Mouse (Mus musculus) midbrain, embryonic 12.5 days (tissue): ENCODE results near the gene St3gal5. TPM values are rescaled to one million over a fixed set of nuclear protein-coding genes. Genes with fewer than 3 reads are reported as not detected.
A peak's percentile ranks its signal among the peaks of the same experiment; 100 is the strongest.

Source experiments
- ATAC-seq: fragments of 200-750 bp; cut with Nextera tagmentation; 2 replicates; pipeline ENCODE4 v1.8.0; 2017; ENCODE audit warnings: low read depth, moderate TSS enrichment, moderate library complexity; ENCODE audit not compliant: low FRiP score
- H3K27ac ChIP-seq: fragments of 300-500 bp; sonication (generic); replicated peaks from 2 replicates; pipeline ENCODE4 v1.5.1; 2016; ENCODE audit warnings: mild to moderate bottlenecking
- H3K27me3 ChIP-seq: fragments of 300-500 bp; sonication (generic); 2 replicates; pipeline ENCODE4 v1.6.1; 2016; ENCODE audit warnings: mild to moderate bottlenecking
- H3K36me3 ChIP-seq: fragments of 300-500 bp; sonication (generic); 2 replicates; pipeline ENCODE4 v1.6.1; 2016
- H3K4me1 ChIP-seq: fragments of 300-500 bp; sonication (generic); 2 replicates; pipeline ENCODE4 v1.6.1; 2016
- H3K4me2 ChIP-seq: fragments of 300-500 bp; sonication (generic); replicated peaks from 2 replicates; pipeline ENCODE4 v1.6.1; 2016; ENCODE audit warnings: mild to moderate bottlenecking, moderate library complexity
- H3K4me3 ChIP-seq: fragments of 300-500 bp; sonication (generic); 2 replicates; pipeline ENCODE4 v1.5.1; 2016; ENCODE audit warnings: mild to moderate bottlenecking
- H3K9ac ChIP-seq: fragments of 300-500 bp; sonication (generic); replicated peaks from 2 replicates; pipeline ENCODE4 v1.6.1; 2016; ENCODE audit warnings: mild to moderate bottlenecking, moderate library complexity
- H3K9me3 ChIP-seq: fragments of 300-500 bp; sonication (generic); 2 replicates; pipeline ENCODE4 v1.6.1; 2016; ENCODE audit warnings: mild to moderate bottlenecking
- WGBS: fragments of 180-500 bp; shearing (Covaris S2); methylation state at CpG from one replicate; pipeline ENCODE4 v1.1.7; 2016; 5-methylcytosine and 5-hydroxymethylcytosine counted together
- polyA plus RNA-seq: library from polyadenylated mRNA; unstranded; fragments of >200 nt; fragmentation: Nextera tagmentation; extraction: Ambion mirVana; gene quantifications from 2 replicates; pipeline ENCODE4 v1.2.1, GENCODE M21; 2016

St3gal5 gene
- polyA plus RNA-seq, 1 experiment from 2014 or later: 41.5 TPM

DNA sequence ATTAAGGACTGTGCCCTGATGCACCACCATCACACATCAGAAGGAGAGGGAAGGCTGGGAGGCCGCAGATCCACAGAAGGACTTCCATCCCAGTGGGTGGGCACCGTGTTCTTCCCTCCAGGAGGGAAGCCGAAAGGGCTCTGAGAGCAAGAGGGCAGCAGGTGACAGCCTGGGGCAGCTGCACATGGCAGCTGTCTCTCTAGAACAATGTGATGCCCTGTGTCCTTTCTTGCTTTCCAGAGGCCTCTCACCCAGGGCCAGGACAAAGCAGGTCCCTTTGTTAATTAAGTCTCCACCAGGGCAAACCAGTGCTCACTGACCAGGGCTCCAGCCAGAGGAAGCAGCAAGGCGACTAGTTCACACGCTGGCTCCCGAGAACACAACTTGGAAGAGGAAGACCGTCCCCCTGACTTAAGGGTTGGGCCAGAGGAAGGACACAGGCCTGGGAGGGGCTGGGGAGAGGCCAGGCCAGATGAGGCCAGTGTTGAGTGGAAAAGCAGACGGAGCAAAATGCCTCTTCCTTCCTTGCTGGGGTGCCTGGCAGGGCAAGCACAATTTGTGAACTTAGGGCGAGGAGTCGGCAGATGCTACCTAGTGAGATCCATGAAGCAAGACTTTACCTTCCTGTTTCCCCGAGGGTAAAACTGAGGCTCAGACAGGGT is 103.3 kb downstream of the St3gal5 start:
- no peak overlapping the region for H3K4me3 ChIP-seq
- no peak overlapping the region for H3K9ac ChIP-seq
- H3K4me1 ChIP-seq: peaks cover 14% of the 10 kb centered on the region
- peak overlapping the region; percentile 20; the same call in 1 of the 2 replicates for H3K27ac ChIP-seq
- H3K27me3 ChIP-seq: peaks cover 14% of the 10 kb centered on the region
- no peaks in the 10 kb centered on the region for H3K36me3 ChIP-seq
- H3K4me2 ChIP-seq: no peak overlapping the region
- 42% methylated on average over 11 of the region's 11 CpGs for WGBS
- H3K9me3 ChIP-seq: no peaks in the 10 kb centered on the region
- peak; percentile 45; the same call in 1 of the 2 replicates for ATAC-seq

DNA sequence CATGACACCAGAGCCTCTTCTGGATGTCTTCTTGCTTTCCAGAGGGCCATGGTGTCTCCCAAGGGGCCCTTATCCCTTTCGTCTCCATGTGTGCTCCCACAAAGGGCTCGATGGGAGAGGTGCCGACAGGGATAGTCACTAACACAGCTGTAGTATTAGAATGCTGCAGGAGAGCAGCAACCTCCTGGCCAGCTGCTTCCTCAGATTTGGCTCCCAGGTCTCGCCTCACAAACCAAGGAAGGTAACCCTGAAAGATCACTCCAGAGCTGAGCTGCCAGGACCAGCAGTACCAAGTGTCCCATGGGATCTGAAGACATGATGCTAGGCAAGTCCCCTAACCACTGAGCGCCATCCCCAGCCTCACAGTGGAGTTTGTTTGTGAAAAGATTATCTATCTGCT is 105.3 kb downstream of the St3gal5 start:
- H3K4me3 ChIP-seq: no peak overlapping the region
- no peak overlapping the region for H3K9ac ChIP-seq
- ATAC-seq: no peak
- H3K27ac ChIP-seq: no peak overlapping the region
- H3K27me3 ChIP-seq: peaks cover 31% of the 10 kb centered on the region
- no peak overlapping the region for H3K4me2 ChIP-seq
- H3K36me3 ChIP-seq: no peaks in the 10 kb centered on the region
- H3K4me1 ChIP-seq: peaks cover 15% of the 10 kb centered on the region
- no peaks in the 10 kb centered on the region for H3K9me3 ChIP-seq
- WGBS: 80% methylated on average over 5 of the region's 5 CpGs

DNA sequence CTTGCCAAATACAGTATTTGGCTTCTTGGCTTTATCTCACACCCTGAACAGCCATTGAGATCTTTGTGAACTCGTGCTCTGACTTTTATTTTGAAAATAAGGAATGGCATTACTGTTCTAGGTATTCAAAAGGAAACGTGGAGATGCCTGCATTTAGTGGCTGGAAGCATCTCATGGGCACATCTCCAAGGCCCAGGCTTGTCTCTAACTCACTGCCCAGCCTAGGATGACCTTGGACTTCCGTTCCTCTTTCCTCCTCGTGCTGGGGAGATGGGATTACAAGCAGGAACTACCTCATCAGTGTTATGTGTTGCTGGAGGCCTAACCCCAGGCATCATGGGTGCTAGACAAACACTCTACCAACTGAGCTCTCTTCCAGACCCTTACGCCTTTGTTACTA is 105.9 kb downstream of the St3gal5 start:
- 84% methylated on average over 5 of the region's 5 CpGs for WGBS
- H3K36me3 ChIP-seq: no peaks in the 10 kb centered on the region
- peaks cover 20% of the 10 kb centered on the region for H3K4me1 ChIP-seq
- H3K4me3 ChIP-seq: no peak overlapping the region
- no peak overlapping the region for H3K27ac ChIP-seq
- H3K9me3 ChIP-seq: no peaks in the 10 kb centered on the region
- H3K27me3 ChIP-seq: peaks cover 32% of the 10 kb centered on the region
- no peak for ATAC-seq
- no peak overlapping the region for H3K9ac ChIP-seq
- H3K4me2 ChIP-seq: no peak overlapping the region

Other genes with a start within 250 kb of the St3gal5 start
- gene Ptcd3, start 188.8 kb upstream of the St3gal5 start, polyA plus RNA-seq: 112 and 119 TPM in 2 replicates
- 32.8 and 34.2 TPM in 2 replicates for gene Polr1a, start 188.5 kb upstream of the St3gal5 start, polyA plus RNA-seq
- 6.2 and 8.6 TPM in 2 replicates for gene Atoh8, start 138.0 kb downstream of the St3gal5 start, polyA plus RNA-seq
- not detected in 2 replicates for gene Sftpb, start 207.0 kb downstream of the St3gal5 start, polyA plus RNA-seq
- 68.9 and 72.4 TPM in 2 replicates for gene Usp39, start 247.6 kb downstream of the St3gal5 start, polyA plus RNA-seq
- gene 0610030E20Rik, start 249.7 kb downstream of the St3gal5 start, polyA plus RNA-seq: 25.4 and 29.6 TPM in 2 replicates